Comparison of ENCODE assay signal across 16 mouse cellular contexts in genomic region chr3:36387431-36387830, GRCm38 (mm10).
"Had no signal": no experiment of that assay in that cellular context is flagged by ENCODE, and none has a peak within 500 bp of the region (broad histone marks: within the 10 kb centered on the region; RNA-seq: fewer than 3 reads in every experiment).

No protein-coding gene starts in this region.

- H3K4me3 ChIP-seq: neural tube, embryonic 13.5 days; neural tube, embryonic 15.5 days; stomach, embryonic 15.5 days had no signal

- DNase-seq: retina, postnatal 1 day; right cerebral cortex, adult 18-20 months; right cerebral cortex, postnatal 14 days; right cerebral cortex, postnatal 25 days; right cerebral cortex, postnatal 4 days; spleen, adult 18-20 months; thymus, adult 18-20 months; thymus, adult 2 months; thymus, postnatal 14 days; thymus, postnatal 25 days; thymus, postnatal 36 days; thymus, postnatal 4 days had no signal

- H3K9me3 ChIP-seq: neural tube, embryonic 13.5 days; neural tube, embryonic 15.5 days; stomach, embryonic 15.5 days had no signal

- H3K27me3 ChIP-seq: neural tube, embryonic 13.5 days; neural tube, embryonic 15.5 days; stomach, embryonic 15.5 days had no signal

- H3K27ac ChIP-seq: neural tube, embryonic 13.5 days; neural tube, embryonic 15.5 days; stomach, embryonic 15.5 days; stomach, postnatal 0 days had no signal

- H3K4me1 ChIP-seq: neural tube, embryonic 13.5 days; neural tube, embryonic 15.5 days; stomach, embryonic 15.5 days had no signal

- H3K36me3 ChIP-seq: neural tube, embryonic 13.5 days; neural tube, embryonic 15.5 days; stomach, embryonic 15.5 days had no signal
